Mouse (Mus musculus): Measurements from ENCODE around the gene Gm3488. TPM values are rescaled to one million over a fixed set of nuclear protein-coding genes. Genes with fewer than 3 reads are reported as not detected.
"Not testable (repeated sequence)": the region's sequence is repeated elsewhere in the genome, so short reads cannot be mapped to it uniquely, and the experiment has no call there.

Gm3488 gene
- total RNA-seq (2014; rRNA removed) (8.0 and 10.6 TPM in 2 replicates), polyA plus RNA-seq (2015; fragmentation: Nextera tagmentation; extraction: Ambion mirVana) (14.2 and 17.1 TPM in 2 replicates)

DNA sequence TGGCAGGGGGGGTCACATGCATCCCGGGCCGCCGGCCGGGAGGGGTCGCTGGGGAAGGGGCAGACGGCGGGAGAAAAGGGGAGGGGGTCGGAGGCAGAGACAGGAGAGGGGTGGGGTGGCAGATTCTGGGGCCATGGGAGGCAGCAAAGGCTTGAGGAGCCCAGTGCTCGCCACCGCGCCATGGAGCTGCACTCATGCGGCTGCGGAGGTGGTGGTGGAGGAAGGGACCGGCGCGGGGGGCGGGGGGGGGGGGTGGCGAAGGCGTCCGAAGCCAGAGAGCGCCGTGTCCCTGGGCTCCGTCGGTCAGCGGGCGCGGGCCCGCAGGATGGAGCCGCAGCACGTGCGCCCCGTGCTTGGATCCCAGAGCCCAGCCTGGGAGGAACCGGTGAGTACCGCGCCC lies at the start of gene Gm3488:
Gene Gm3488, plus strand, starts transcription at position 301 of the 400 bp plus-strand sequence.
- WGBS: no CpG with 5 or more reads among the region's 35 CpGs
- not testable (repeated sequence) for DNase-seq (ENCODE audit: low spot score); H3K27me3 ChIP-seq (ENCODE audit: insufficient read depth, low read length); H3K9ac ChIP-seq (replicated peaks; ENCODE audit: low read length); H3K4me3 ChIP-seq (ENCODE audit: low read length); H3K4me1 ChIP-seq (ENCODE audit: insufficient read depth, low read length); ATAC-seq; H3K4me2 ChIP-seq (ENCODE audit: low read depth, low read length); H3K9me3 ChIP-seq (ENCODE audit: low read length); H3K36me3 ChIP-seq (ENCODE audit: insufficient read depth, low read length); H3K27ac ChIP-seq

DNA sequence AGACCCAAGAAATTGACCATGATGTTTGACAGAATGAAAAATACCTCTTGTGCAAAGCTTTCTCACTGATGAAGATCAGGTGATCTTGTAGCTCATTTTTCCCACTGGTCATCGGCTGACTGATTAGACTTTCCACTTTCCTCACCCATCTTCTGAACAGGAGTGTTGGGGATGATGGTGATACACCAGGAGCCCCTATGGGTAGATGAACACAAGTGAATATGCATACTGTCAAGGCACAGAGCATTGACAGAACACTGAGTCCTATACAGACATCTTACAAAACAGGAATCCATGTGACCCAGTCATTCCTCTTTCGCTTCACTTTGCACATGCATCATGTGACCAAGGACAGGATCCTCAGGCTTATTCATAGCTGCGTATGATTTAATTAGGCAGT lies 46.1 kb upstream of the Gm3488 start, which contains the start of gene Gm3194:
Gene Gm3194, minus strand, starts transcription at position 101 of the 400 bp plus-strand sequence.
- H3K9me3 ChIP-seq (ENCODE audit: low read length); H3K4me1 ChIP-seq (ENCODE audit: insufficient read depth, low read length); H3K27me3 ChIP-seq (ENCODE audit: insufficient read depth, low read length); H3K27ac ChIP-seq; H3K4me2 ChIP-seq (ENCODE audit: low read depth, low read length); ATAC-seq; H3K36me3 ChIP-seq (ENCODE audit: insufficient read depth, low read length); H3K9ac ChIP-seq (replicated peaks; ENCODE audit: low read length); H3K4me3 ChIP-seq (ENCODE audit: low read length); DNase-seq (ENCODE audit: low spot score): not testable (repeated sequence)
- WGBS: no CpG with 5 or more reads among the region's 3 CpGs

DNA sequence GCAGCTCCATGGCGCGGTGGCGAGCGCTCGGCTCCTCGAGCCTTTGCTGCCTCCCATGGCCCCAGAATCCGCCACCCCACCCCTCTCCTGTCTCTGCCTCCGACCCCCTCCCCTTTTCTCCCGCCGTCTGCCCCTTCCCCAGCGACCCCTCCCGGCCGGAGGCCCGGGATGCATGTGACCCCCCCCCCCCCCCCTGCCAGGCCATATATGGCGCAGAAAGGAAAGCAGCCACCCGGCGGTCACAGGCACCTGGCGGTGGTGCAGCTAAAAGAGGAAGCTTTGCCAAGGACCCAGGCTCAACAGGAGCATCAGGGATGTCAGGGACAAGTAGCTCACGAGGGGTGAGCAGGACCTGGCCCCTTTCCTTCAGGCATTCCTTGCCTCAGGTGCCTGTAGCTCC lies 41.0 kb upstream of the Gm3488 start:
- no CpG with 5 or more reads among the region's 19 CpGs for WGBS

DNA sequence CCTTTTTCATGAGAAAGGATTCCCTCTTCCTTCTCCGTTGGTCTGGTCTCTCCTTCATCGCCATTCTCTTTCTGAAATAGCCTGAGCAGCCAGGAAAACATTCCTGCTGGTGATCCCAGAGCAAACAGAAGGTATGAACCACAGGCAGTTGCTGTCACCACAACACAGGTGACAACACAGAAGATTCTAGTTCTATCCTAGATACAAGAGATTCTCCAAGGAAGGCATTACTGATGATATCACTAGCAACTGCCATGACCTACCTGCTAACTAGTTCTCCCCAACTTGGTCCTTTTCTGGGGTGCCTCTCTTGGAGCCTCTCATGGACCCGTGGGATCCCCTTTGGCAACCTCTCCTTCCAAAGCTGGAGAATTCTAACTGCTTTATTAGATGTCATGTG lies 23.7 kb upstream of the Gm3488 start, which contains the start of gene Gm8246:
Gene Gm8246, minus strand, starts transcription at position 101 of the 400 bp plus-strand sequence.
- WGBS: no CpG with 5 or more reads among the region's 3 CpGs
- not testable (repeated sequence) for H3K9me3 ChIP-seq (ENCODE audit: low read length)

More for the DNA sequence above, 41.0 kb upstream of the Gm3488 start:
- H3K4me2 ChIP-seq (ENCODE audit: low read depth, low read length); H3K4me3 ChIP-seq (ENCODE audit: low read length); H3K9me3 ChIP-seq (ENCODE audit: low read length); H3K27me3 ChIP-seq (ENCODE audit: insufficient read depth, low read length); H3K4me1 ChIP-seq (ENCODE audit: insufficient read depth, low read length); H3K9ac ChIP-seq (replicated peaks; ENCODE audit: low read length); DNase-seq (ENCODE audit: low spot score); H3K27ac ChIP-seq; H3K36me3 ChIP-seq (ENCODE audit: insufficient read depth, low read length): not testable (repeated sequence)
- peak; percentile 67; the same call in 1 of the 2 replicates for ATAC-seq

DNA sequence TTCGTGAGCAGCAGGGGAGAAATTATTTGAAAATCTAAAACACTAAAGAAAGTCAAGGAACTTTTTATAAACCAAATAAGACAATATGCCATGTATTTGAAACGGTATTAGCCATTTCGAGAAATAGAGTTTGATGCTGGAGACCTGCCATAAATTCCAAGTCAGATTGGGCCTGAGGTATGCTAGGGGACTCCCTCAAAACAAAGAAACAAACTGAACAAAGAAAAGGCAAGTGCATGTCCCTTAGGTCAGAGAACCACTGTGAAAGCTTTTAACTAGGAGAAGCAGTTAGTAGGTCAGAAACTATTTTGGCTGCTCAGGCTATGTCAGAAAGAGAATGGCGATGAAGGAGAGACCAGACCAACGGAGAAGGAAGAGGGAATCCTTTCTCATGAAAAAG lies 17.6 kb upstream of the Gm3488 start, which contains the start of gene Gm3187:
Gene Gm3187, plus strand, starts transcription at position 301 of the 400 bp plus-strand sequence.
- DNase-seq (ENCODE audit: low spot score); ATAC-seq; H3K9ac ChIP-seq (replicated peaks; ENCODE audit: low read length); H3K27me3 ChIP-seq (ENCODE audit: insufficient read depth, low read length); H3K27ac ChIP-seq; H3K4me3 ChIP-seq (ENCODE audit: low read length); H3K9me3 ChIP-seq (ENCODE audit: low read length); H3K36me3 ChIP-seq (ENCODE audit: insufficient read depth, low read length); H3K4me1 ChIP-seq (ENCODE audit: insufficient read depth, low read length); H3K4me2 ChIP-seq (ENCODE audit: low read depth, low read length): not testable (repeated sequence)
- 88% methylated on average over 4 of the region's 5 CpGs for WGBS

More for the DNA sequence above, 23.7 kb upstream of the Gm3488 start, which contains the start of gene Gm8246:
- H3K27ac ChIP-seq; H3K4me1 ChIP-seq (ENCODE audit: insufficient read depth, low read length); H3K9ac ChIP-seq (replicated peaks; ENCODE audit: low read length); H3K4me2 ChIP-seq (ENCODE audit: low read depth, low read length); H3K27me3 ChIP-seq (ENCODE audit: insufficient read depth, low read length); H3K4me3 ChIP-seq (ENCODE audit: low read length); DNase-seq (ENCODE audit: low spot score); H3K36me3 ChIP-seq (ENCODE audit: insufficient read depth, low read length); ATAC-seq: not testable (repeated sequence)

DNA sequence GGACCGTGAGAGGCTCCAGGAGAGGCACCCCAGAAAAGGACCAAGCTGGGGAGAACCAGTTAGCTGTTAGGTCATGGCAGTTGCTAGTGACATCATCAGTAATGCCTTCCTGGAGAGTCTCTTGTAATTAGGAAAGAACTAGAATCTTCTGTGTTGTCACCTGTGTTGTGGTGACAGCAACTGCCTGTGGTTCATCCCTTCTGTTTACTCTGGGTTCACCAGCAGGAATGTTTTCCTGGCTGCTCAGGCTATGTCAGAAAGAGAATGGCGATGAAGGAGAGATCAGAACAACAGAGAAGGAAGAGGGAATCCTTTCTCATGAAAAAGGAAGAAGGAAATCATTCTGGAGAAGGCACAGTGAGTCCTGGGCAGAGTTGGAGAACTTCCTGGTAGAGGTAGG lies 36.7 kb downstream of the Gm3488 start, which contains the start of gene Gm3532:
Gene Gm3532, plus strand, starts transcription at position 301 of the 400 bp plus-strand sequence.
- H3K27me3 ChIP-seq (ENCODE audit: insufficient read depth, low read length); H3K4me1 ChIP-seq (ENCODE audit: insufficient read depth, low read length); H3K27ac ChIP-seq; H3K36me3 ChIP-seq (ENCODE audit: insufficient read depth, low read length); H3K9me3 ChIP-seq (ENCODE audit: low read length); ATAC-seq; H3K9ac ChIP-seq (replicated peaks; ENCODE audit: low read length); DNase-seq (ENCODE audit: low spot score); H3K4me3 ChIP-seq (ENCODE audit: low read length); H3K4me2 ChIP-seq (ENCODE audit: low read depth, low read length): not testable (repeated sequence)
- WGBS: no CpG with 5 or more reads among the region's 2 CpGs

Other genes with a start within 250 kb of the Gm3488 start
- gene Gm3526, start 241.1 kb upstream of the Gm3488 start, total RNA-seq (2014; rRNA removed): not detected in 2 replicates
- gene Gm3526, start 241.1 kb upstream of the Gm3488 start, polyA plus RNA-seq (2015; fragmentation: Nextera tagmentation; extraction: Ambion mirVana): not detected in 2 replicates
- not detected in 2 replicates for gene Gm3542, start 166.7 kb upstream of the Gm3488 start, total RNA-seq (2014; rRNA removed)
- gene Gm3542, start 166.7 kb upstream of the Gm3488 start, polyA plus RNA-seq (2015; fragmentation: Nextera tagmentation; extraction: Ambion mirVana): not detected in 2 replicates
- 1.4 and 2.4 TPM in 2 replicates for gene Gm3500, start 112.6 kb upstream of the Gm3488 start, total RNA-seq (2014; rRNA removed)
- gene Gm3500, start 112.6 kb upstream of the Gm3488 start, polyA plus RNA-seq (2015; fragmentation: Nextera tagmentation; extraction: Ambion mirVana): 1.8 and 2.5 TPM in 2 replicates
- gene Gm3194, start 46.2 kb upstream of the Gm3488 start, total RNA-seq (2014; rRNA removed): 1.2 and 2.1 TPM in 2 replicates
- gene Gm3194, start 46.2 kb upstream of the Gm3488 start, polyA plus RNA-seq (2015; fragmentation: Nextera tagmentation; extraction: Ambion mirVana): 2.2 and 2.3 TPM in 2 replicates
- not detected in 2 replicates for gene Gm8246, start 23.8 kb upstream of the Gm3488 start, total RNA-seq (2014; rRNA removed)
- not detected in 2 replicates for gene Gm8246, start 23.8 kb upstream of the Gm3488 start, polyA plus RNA-seq (2015; fragmentation: Nextera tagmentation; extraction: Ambion mirVana)
- not detected in 2 replicates for gene Gm3187, start 17.5 kb upstream of the Gm3488 start, total RNA-seq (2014; rRNA removed)
- gene Gm3187, start 17.5 kb upstream of the Gm3488 start, polyA plus RNA-seq (2015; fragmentation: Nextera tagmentation; extraction: Ambion mirVana): 0.11 TPM in 1 of 2 replicates, not detected in the other
- not detected in 2 replicates for gene Gm3532, start 36.8 kb downstream of the Gm3488 start, total RNA-seq (2014; rRNA removed)
- not detected in 2 replicates for gene Gm3532, start 36.8 kb downstream of the Gm3488 start, polyA plus RNA-seq (2015; fragmentation: Nextera tagmentation; extraction: Ambion mirVana)
- not detected in 2 replicates for gene Gm8265, start 131.4 kb downstream of the Gm3488 start, total RNA-seq (2014; rRNA removed)
- not detected in 2 replicates for gene Gm8265, start 131.4 kb downstream of the Gm3488 start, polyA plus RNA-seq (2015; fragmentation: Nextera tagmentation; extraction: Ambion mirVana)
- not detected in 2 replicates for gene Gm9603, start 185.8 kb downstream of the Gm3488 start, total RNA-seq (2014; rRNA removed)
- gene Gm9603, start 185.8 kb downstream of the Gm3488 start, polyA plus RNA-seq (2015; fragmentation: Nextera tagmentation; extraction: Ambion mirVana): not detected in 2 replicates
- not detected in 2 replicates for gene Gm3373, start 239.9 kb downstream of the Gm3488 start, total RNA-seq (2014; rRNA removed)
- 1.4 TPM in 1 of 2 replicates, not detected in the other for gene Gm3373, start 239.9 kb downstream of the Gm3488 start, polyA plus RNA-seq (2015; fragmentation: Nextera tagmentation; extraction: Ambion mirVana)

Data from hindbrain, postnatal 0 days (tissue).